Mouse (Mus musculus) MEL (cell line): ENCODE data around the gene Slc7a11. TPM values are rescaled to one million over a fixed set of nuclear protein-coding genes. Genes with fewer than 3 reads are reported as not detected.

Experiments
- DNase-seq: peaks from one replicate; pipeline ENCODE4 v3.0.0; 2011; ENCODE audit warnings: low read depth, low spot score
- H3K27ac ChIP-seq: 2 replicates; pipeline ENCODE4 v1.5.1; 2012; ENCODE audit warnings: low read depth, mild to moderate bottlenecking, control low read depth, low read length, moderate library complexity; ENCODE audit not compliant: control insufficient read depth
- H3K27me3 ChIP-seq, 2 experiments: fragments of 150-350 bp in 1 of 2; sonication (generic) in 1 of 2; 2 replicates each; pipeline ENCODE4 v1.6.1; 2012; ENCODE audit warnings: low read length in 2 of 2, mild to moderate bottlenecking in 2 of 2, improper control_type of control experiment in 1 of 2, moderate library complexity in 1 of 2; ENCODE audit not compliant: insufficient read depth in 2 of 2, control insufficient read depth in 1 of 2
- H3K36me3 ChIP-seq, 2 experiments: 2 replicates each; pipeline ENCODE4 v1.6.1; 2012 to 2014; ENCODE audit warnings: low read length in 2 of 2, improper control_type of control experiment in 1 of 2, inconsistent platforms in 1 of 2, mild to moderate bottlenecking in 1 of 2; ENCODE audit not compliant: insufficient read depth in 2 of 2, control insufficient read depth in 1 of 2
- H3K4me1 ChIP-seq, 2 experiments: fragments of 150-350 bp in 1 of 2; sonication (generic) in 1 of 2; 2 replicates each; pipeline ENCODE4 v1.6.1; 2012; ENCODE audit warnings: low read length in 2 of 2, improper control_type of control experiment in 1 of 2, mild to moderate bottlenecking in 1 of 2; ENCODE audit not compliant: insufficient read depth in 2 of 2, control insufficient read depth in 1 of 2
- H3K4me3 ChIP-seq, 2 experiments: fragments of 150-350 bp in 1 of 2; sonication (generic) in 1 of 2; 2 replicates each; pipeline ENCODE4 v1.5.1; 2012; ENCODE audit warnings: low read depth in 2 of 2, low read length in 2 of 2, mild to moderate bottlenecking in 2 of 2, moderate library complexity in 2 of 2, control low read depth in 1 of 2, improper control_type of control experiment in 1 of 2; ENCODE audit not compliant: control insufficient read depth in 1 of 2, insufficient read depth in 1 of 2
- H3K79me2 ChIP-seq: 2 replicates; pipeline ENCODE4 v1.6.1; 2012; ENCODE audit warnings: mild to moderate bottlenecking, low read length, moderate library complexity; ENCODE audit not compliant: control insufficient read depth, poor library complexity, insufficient read depth
- H3K9ac ChIP-seq: 2 replicates; pipeline ENCODE4 v1.6.1; 2012; ENCODE audit warnings: low read depth, mild to moderate bottlenecking, control low read depth, low read length, moderate library complexity; ENCODE audit not compliant: control insufficient read depth, poor library complexity, severe bottlenecking
- H3K9me3 ChIP-seq: fragments of 150-350 bp; sonication (generic); replicated peaks from 2 replicates; pipeline ENCODE4 v1.6.1; 2012; ENCODE audit warnings: mild to moderate bottlenecking, low read length, improper control_type of control experiment, moderate library complexity; ENCODE audit not compliant: insufficient read depth
- CTCF ChIP-seq, 3 experiments: IDR thresholded peaks in 2 of 3; conservative IDR thresholded peaks in 1 of 3; 2 replicates each; pipeline ENCODE4 v1.5.1; 2011 to 2012; ENCODE audit warnings: low read length in 3 of 3, low read depth in 2 of 3, mild to moderate bottlenecking in 2 of 3, improper control_type of control experiment in 1 of 3, inconsistent platforms in 1 of 3, mixed read lengths in 1 of 3, moderate library complexity in 1 of 3; ENCODE audit not compliant: control insufficient read depth in 1 of 3, insufficient read depth in 1 of 3, poor library complexity in 1 of 3, severe bottlenecking in 1 of 3
- ELF1 ChIP-seq: IDR thresholded peaks from 2 replicates; pipeline ENCODE4 v1.6.1; 2014; ENCODE audit warnings: low read depth, mild to moderate bottlenecking, inconsistent platforms, low read length, improper control_type of control experiment, moderate library complexity
- HCFC1 ChIP-seq: IDR thresholded peaks from 2 replicates; pipeline ENCODE4 v1.6.1; 2012; ENCODE audit warnings: low read depth, mild to moderate bottlenecking, inconsistent platforms, low read length, improper control_type of control experiment, moderate library complexity
- POLR2AphosphoS2 ChIP-seq: IDR thresholded peaks from 2 replicates; pipeline ENCODE4 v1.6.1; 2011; ENCODE audit warnings: low read length, improper control_type of control experiment
- POLR2AphosphoS5 ChIP-seq: IDR thresholded peaks from 2 replicates; pipeline ENCODE4 v1.6.1; 2012; ENCODE audit warnings: low read depth, borderline replicate concordance, mild to moderate bottlenecking, inconsistent platforms, low read length, moderate library complexity, mixed read lengths
- RAD21 ChIP-seq: IDR thresholded peaks from 2 replicates; pipeline ENCODE4 v1.6.1; 2011; ENCODE audit warnings: mild to moderate bottlenecking, low read depth, low read length, improper control_type of control experiment
- SMC3 ChIP-seq: IDR thresholded peaks from 2 replicates; pipeline ENCODE4 v1.6.1; 2011; ENCODE audit warnings: low read depth, low read length, improper control_type of control experiment
- TAL1 ChIP-seq: IDR thresholded peaks from 2 replicates; pipeline ENCODE4 v1.6.1; 2012; ENCODE audit warnings: mild to moderate bottlenecking, inconsistent platforms, low read length, moderate library complexity, mixed read lengths
- TBP ChIP-seq: IDR thresholded peaks from 2 replicates; pipeline ENCODE4 v1.8.0; 2011; ENCODE audit warnings: low read depth, low read length, improper control_type of control experiment
- USF2 ChIP-seq, 2 experiments: IDR thresholded peaks; 2 replicates each; pipeline ENCODE4 v1.6.1; 2011 to 2012; ENCODE audit warnings: improper control_type of control experiment in 2 of 2, low read length in 2 of 2, borderline replicate concordance in 1 of 2, inconsistent platforms in 1 of 2, low read depth in 1 of 2, mild to moderate bottlenecking in 1 of 2; ENCODE audit not compliant: insufficient read depth in 1 of 2
- ZC3H11A ChIP-seq: IDR thresholded peaks from 2 replicates; pipeline ENCODE4 v1.6.1; 2012; ENCODE audit warnings: low read depth, mild to moderate bottlenecking, inconsistent platforms, low read length, improper control_type of control experiment
- ZNF384 ChIP-seq: IDR thresholded peaks from 2 replicates; pipeline ENCODE4 v1.6.1; 2012; ENCODE audit warnings: low read depth, mild to moderate bottlenecking, inconsistent platforms, low read length, improper control_type of control experiment
- polyA plus RNA-seq, 2 experiments: library from polyadenylated mRNA; stranded (reverse) in 1 of 2; unstranded in 1 of 2; fragments of >175 nt in 1 of 2; fragments of >200 nt in 1 of 2; gene quantifications; 2 replicates each; pipeline versions ENCODE4 v1.2.1 to v1.2.4; 2012; ENCODE audit warnings: low replicate concordance in 2 of 2, low read depth in 1 of 2; ENCODE audit not compliant: insufficient read length in 2 of 2, insufficient read depth in 1 of 2, missing spikeins in 1 of 2
- total RNA-seq: library from RNA; depleted of rRNA; stranded (reverse); fragments of 300-350 nt; gene quantifications from 2 replicates; pipeline ENCODE4 v1.2.3, GENCODE M21; 2012

Slc7a11 gene
- total and polyA plus RNA-seq, 3 experiments = 0.69 to 3.3 TPM; not detected in 1

DNA sequence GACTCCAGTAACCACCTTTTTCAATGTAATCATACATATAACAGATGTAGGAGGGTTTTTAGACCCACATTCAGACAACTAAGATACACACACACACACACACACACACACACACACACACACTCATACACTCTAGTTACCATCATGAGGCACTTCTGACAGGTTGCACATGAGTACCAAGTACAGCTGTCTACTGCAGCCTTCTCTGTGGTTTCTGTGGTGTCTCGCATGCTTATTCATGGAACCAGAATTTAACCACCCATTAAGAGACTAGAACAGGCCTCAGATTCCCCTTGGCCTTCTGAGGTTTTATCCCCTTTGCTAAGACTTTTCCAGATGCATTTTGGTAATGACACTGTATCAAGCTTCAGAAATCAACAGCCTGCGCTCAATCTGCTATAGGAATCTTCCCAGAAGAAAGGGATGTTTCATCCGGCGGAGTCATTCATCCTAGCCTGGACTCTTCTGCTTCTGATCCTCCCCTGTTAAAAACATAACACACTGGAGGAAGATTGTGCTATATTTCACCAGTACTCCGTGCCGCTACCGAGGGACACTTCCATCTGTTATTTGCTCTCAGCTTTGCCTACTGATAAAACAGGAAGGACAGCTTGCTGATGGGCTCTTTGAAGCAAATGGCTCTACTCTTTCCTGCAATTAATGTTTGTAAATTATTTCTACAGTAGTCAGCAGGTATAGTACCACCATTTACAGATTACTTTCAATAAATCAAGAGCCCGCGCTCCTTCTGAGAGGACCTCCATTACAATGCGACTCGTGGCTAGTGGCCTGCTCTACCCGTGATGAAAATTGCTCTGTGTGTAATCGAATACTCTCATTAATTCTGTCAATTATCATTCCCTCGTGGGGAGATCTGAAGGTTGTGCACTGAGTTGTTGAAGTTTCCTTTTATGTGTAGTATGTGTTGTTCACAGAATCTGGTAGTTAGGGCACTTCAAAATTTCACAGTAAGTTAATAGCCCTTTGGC is 135.8 kb downstream of the Slc7a11 start:
- H3K27ac ChIP-seq = no peak overlapping the region
- no peak overlapping the region for H3K9ac ChIP-seq
- no peaks in the 10 kb centered on the region for H3K36me3 ChIP-seq
- H3K9me3 ChIP-seq = no peaks in the 10 kb centered on the region
- TF ChIP-seq POLR2AphosphoS2 (no peak), ZNF384 (no peak), ELF1 (no peak), RAD21 (no peak), HCFC1 (no peak), TBP (no peak)
- H3K4me1 ChIP-seq = no peaks in the 10 kb centered on the region
- H3K4me3 ChIP-seq = no peak overlapping the region
- H3K27me3 ChIP-seq = no peaks in the 10 kb centered on the region; a peak in 2 of 4 replicates
- no peak for DNase-seq
- no peaks in the 10 kb centered on the region for H3K79me2 ChIP-seq

DNA sequence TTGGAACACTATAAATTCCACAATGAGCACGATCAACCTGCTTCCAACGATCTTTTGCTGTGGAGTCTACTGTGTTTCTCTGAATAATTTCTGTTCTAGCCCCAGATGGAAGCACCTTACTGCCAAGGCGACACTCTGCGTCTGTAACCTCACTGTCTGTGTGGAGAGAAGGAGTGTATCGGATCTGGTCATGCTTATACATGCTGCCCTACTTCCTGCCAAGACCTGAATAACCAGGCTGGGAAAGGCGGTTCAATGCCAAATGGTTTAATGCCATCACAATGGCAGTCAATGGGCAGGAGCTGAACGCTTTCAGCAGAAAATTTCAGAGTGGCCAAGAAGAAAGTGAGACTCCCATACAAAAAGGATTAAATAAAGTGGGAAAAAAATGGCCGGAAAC is 137.1 kb downstream of the Slc7a11 start:
- Histone ChIP-seq H3K4me3 (no peak overlapping the region), H3K27me3 (no peaks in the 10 kb centered on the region; a peak in 2 of 4 replicates), H3K36me3 (no peaks in the 10 kb centered on the region; a peak in 1 of 4 replicates), H3K9me3 (no peaks in the 10 kb centered on the region), H3K27ac (no peak overlapping the region), H3K4me1 (no peaks in the 10 kb centered on the region), H3K79me2 (no peaks in the 10 kb centered on the region), H3K9ac (no peak overlapping the region)
- no peak for TF ChIP-seq POLR2AphosphoS5
- DNase-seq = no peak

- peak; percentile 54 for DNase-seq
- Histone ChIP-seq H3K4me3 (no peak overlapping the region), H3K27me3 (no peaks in the 10 kb centered on the region; a peak in 1 of 4 replicates), H3K79me2 (no peaks in the 10 kb centered on the region), H3K36me3 (peaks cover 0 to 8% of the 10 kb centered on the region in 2 experiments; a peak in 2 of 4 replicates), H3K9ac (no peak overlapping the region), H3K9me3 (no peaks in the 10 kb centered on the region), H3K4me1 (peaks cover 2 to 8% of the 10 kb centered on the region in 2 experiments), H3K27ac (no peak overlapping the region)
- TF ChIP-seq RAD21 = peak; percentile 74
- no peak for TF ChIP-seq HCFC1
- TF ChIP-seq POLR2AphosphoS5 = no peak
- TF ChIP-seq TAL1 = no peak
- peak; percentile 62 for TF ChIP-seq ZC3H11A
- TF ChIP-seq CTCF (IDR thresholded peaks at IDR 0.05 in 2 of 3, conservative IDR thresholded peaks at IDR 0.05 in 1 of 3; ENCODE audit: control insufficient read depth in 1 of 3, insufficient read depth in 1 of 3, low read depth in 2 of 3, low read length in 3 of 3, poor library complexity in 1 of 3, severe bottlenecking in 1 of 3) = peak; percentile 56 to 72 (median 69)
- peak; percentile 81 for TF ChIP-seq SMC3
- no peak for TF ChIP-seq USF2 (IDR thresholded peaks at IDR 0.05; ENCODE audit: borderline replicate concordance in 1 of 2, insufficient read depth in 1 of 2, low read depth in 1 of 2, low read length in 2 of 2)
Observed at GRCm38 (mm10) chr3:50304137-50304536, 139.3 kb downstream of the Slc7a11 start.
